Mouse (Mus musculus): Measurements from ENCODE around the gene Dtymk. TPM values are rescaled to one million over a fixed set of nuclear protein-coding genes. Genes with fewer than 3 reads are reported as not detected.

Dtymk gene
- total and polyA plus RNA-seq, 2 experiments from 2014 or later = 76.0 to 129 TPM

DNA sequence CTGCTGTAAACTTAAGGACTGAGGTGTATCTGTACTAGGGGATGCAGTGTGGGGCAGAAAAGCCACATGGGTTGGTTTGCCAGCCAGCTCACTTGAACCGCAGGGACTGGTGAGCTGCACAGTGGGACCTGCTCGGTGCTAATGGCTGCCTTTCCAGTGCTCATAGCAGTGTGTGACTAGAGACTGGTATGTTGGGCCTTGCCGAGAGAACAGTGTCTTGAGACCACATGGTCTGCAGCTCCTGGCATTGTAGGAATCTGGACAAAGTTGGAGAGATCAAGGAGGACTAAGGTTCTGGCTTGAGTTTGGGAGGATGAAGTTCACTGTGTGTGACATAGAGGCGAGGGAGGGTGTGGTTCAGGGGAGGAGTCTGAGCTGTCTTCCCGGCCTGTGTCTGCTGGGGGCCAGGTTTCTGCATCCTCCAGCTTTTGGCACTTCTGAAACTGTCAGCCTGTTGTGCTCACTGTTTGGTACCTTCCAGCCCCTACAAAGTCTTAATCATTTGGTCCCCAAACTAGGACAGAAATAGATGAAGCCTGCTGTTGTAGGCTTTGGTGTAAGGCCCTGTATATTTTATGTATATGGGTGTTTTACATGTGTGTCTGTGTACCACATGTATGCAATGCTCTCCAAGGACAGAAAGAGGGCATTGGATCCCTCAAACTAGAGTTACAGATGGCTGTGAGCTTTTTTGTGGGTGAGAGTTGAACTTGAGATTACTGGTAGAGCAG lies 3.7 kb upstream of the Dtymk start:
- H3K9ac ChIP-seq (replicated peaks; ENCODE audit: low read length) = no peak overlapping the region
- no peaks in the 10 kb centered on the region for H3K27me3 ChIP-seq (ENCODE audit: insufficient read depth, low read length)
- no peak overlapping the region for H3K4me3 ChIP-seq (ENCODE audit: low read length)
- peaks cover 13% of the 10 kb centered on the region; the same call in 1 of the 2 replicates for H3K4me1 ChIP-seq (ENCODE audit: insufficient read depth, low read length)
- no peak overlapping the region for H3K27ac ChIP-seq
- H3K9me3 ChIP-seq (ENCODE audit: low read length) = no peaks in the 10 kb centered on the region
- H3K4me2 ChIP-seq (ENCODE audit: low read depth, low read length) = 0 out of 2 replicates have a peak overlapping the region, but pooled peaks have one; percentile 88
- WGBS = 80% methylated on average over 5 of the region's 5 CpGs
- DNase-seq (ENCODE audit: low spot score) = no peak
- ATAC-seq = no peak
- no peak for TF ChIP-seq CTCF (IDR thresholded peaks at IDR 0.05; ENCODE audit: low read depth)
- H3K36me3 ChIP-seq (ENCODE audit: insufficient read depth, low read length) = peaks cover 25% of the 10 kb centered on the region

DNA sequence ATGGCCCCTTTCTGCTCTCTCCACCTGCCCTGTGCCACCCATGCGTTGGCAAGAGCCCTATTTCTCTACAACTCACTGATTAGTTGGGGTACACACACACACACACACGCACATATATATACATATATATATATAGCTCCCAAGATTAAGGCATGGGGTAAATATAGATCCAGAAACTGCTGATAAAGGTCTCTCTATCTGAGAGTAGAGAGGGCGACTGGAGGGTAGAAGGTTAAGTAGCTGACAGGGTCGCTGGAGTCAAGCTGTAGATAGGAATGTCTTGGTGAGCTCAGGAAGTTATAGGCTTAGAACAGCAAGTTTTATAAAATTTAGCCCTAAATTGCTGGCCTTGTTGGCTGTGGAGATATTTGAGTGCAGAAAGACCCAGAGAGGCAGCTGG lies 3.1 kb upstream of the Dtymk start:
- TF ChIP-seq CTCF (IDR thresholded peaks at IDR 0.05; ENCODE audit: low read depth) = no peak
- no peaks in the 10 kb centered on the region for H3K9me3 ChIP-seq (ENCODE audit: low read length)
- peak overlapping the region; percentile 85 for H3K9ac ChIP-seq (replicated peaks; ENCODE audit: low read length)
- H3K4me2 ChIP-seq (ENCODE audit: low read depth, low read length) = peak overlapping the region; percentile 88
- H3K4me1 ChIP-seq (ENCODE audit: insufficient read depth, low read length) = peaks cover 13% of the 10 kb centered on the region; the same call in 1 of the 2 replicates
- H3K4me3 ChIP-seq (ENCODE audit: low read length) = peak overlapping the region; percentile 81
- ATAC-seq (no peak), DNase-seq (ENCODE audit: low spot score) (no peak)
- 85% methylated on average over 4 of the region's 4 CpGs for WGBS
- peaks cover 21% of the 10 kb centered on the region for H3K36me3 ChIP-seq (ENCODE audit: insufficient read depth, low read length)
- peak overlapping the region; percentile 98; the same call in 1 of the 2 replicates for H3K27ac ChIP-seq
- H3K27me3 ChIP-seq (ENCODE audit: insufficient read depth, low read length) = no peaks in the 10 kb centered on the region

DNA sequence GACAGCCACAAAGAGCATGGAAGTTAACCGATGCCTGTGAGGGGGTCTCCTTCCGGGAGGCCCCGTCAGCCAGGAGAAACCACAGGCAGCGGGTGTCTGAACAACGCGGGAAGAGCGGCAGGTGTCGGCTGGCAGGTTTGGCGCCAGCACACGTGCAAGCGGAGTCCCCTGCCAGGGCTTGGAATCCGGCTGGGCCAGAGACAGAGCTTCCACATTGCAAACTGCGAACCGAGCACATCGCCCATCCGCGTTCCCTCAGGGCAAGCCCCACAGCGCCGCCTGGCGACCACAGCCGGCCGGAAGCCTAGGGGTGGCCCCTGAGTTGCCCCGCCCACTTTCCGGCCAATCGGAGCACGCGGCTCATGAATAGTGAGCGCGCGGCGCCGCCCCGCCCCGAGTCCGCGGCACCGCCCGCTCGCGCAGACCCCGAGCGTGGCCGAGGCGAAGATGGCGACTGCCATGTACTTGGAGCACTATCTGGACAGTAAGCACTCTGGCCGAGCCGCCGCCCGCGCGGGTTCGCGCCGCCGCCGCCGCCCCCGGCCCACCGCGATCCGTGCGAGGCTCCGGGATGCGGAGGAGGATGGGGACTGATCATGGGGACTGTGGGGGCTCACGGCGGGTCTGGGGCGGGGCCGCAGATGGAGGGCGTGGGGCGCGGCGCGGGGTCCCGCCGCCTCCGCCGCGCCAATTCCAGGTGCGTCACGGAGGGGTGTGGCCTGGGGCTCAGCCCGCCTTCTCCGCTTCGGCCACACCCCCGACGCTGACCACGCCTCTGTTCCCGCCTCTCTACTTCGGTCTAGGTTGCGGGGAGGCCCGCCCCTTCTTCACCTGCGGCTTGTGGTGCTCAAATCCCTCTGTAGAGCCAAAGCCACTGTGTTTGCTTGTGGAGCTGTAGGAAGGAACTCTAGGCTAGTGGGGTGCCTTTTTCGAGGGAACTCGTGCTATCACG lies 2.1 kb upstream of the Dtymk start, which contains the start of gene Ing5:
Gene Ing5, plus strand, starts transcription at position 410 of the 952 bp plus-strand sequence.
- H3K4me2 ChIP-seq (ENCODE audit: low read depth, low read length) = peak within 1 kb of the TSS; percentile 88
- peaks cover 20% of the 10 kb centered on the region for H3K36me3 ChIP-seq (ENCODE audit: insufficient read depth, low read length)
- peak within 1 kb of the TSS; percentile 98 for H3K27ac ChIP-seq
- peak; percentile 91 for TF ChIP-seq CTCF (IDR thresholded peaks at IDR 0.05; ENCODE audit: low read depth)
- no peaks in the 10 kb centered on the region for H3K27me3 ChIP-seq (ENCODE audit: insufficient read depth, low read length)
- under 1% methylated on average over 93 of the region's 94 CpGs for WGBS
- H3K4me1 ChIP-seq (ENCODE audit: insufficient read depth, low read length) = peaks cover 13% of the 10 kb centered on the region; the same call in 1 of the 2 replicates
- ATAC-seq = peak; percentile 95
- peak within 1 kb of the TSS; percentile 81 for H3K4me3 ChIP-seq (ENCODE audit: low read length)
- peak; percentile 99 for DNase-seq (ENCODE audit: low spot score)
- peak within 1 kb of the TSS; percentile 85 for H3K9ac ChIP-seq (replicated peaks; ENCODE audit: low read length)
- H3K9me3 ChIP-seq (ENCODE audit: low read length) = no peaks in the 10 kb centered on the region

DNA sequence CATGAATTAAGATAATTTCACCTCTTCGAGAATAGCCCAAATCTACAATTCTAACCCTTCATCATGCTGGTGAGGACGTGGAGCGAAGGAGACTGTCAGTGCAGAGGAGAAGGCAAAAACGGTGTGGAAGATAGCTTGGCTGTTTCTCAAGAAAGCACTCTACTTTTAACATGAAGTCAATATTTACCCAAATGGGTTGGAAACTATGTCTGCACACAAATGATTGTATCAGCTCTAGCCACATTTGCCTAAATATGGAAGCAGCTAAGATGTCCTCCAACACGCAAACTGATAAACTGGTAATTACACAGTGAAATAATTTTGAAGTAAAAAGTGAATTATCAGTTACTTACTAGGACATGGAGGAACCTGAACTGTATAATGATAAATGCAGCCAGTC lies 1.0 kb upstream of the Dtymk start:
- DNase-seq (ENCODE audit: low spot score) (no peak), ATAC-seq (no peak)
- no peaks in the 10 kb centered on the region for H3K27me3 ChIP-seq (ENCODE audit: insufficient read depth, low read length)
- peak overlapping the region; percentile 81; the same call in 1 of the 2 replicates for H3K4me3 ChIP-seq (ENCODE audit: low read length)
- H3K4me2 ChIP-seq (ENCODE audit: low read depth, low read length) = peak overlapping the region; percentile 88
- H3K27ac ChIP-seq = no peak overlapping the region
- H3K9ac ChIP-seq (replicated peaks; ENCODE audit: low read length) = no peak overlapping the region
- H3K9me3 ChIP-seq (ENCODE audit: low read length) = no peaks in the 10 kb centered on the region
- 86% methylated on average over 5 of the region's 5 CpGs for WGBS
- H3K4me1 ChIP-seq (ENCODE audit: insufficient read depth, low read length) = peaks cover 13% of the 10 kb centered on the region; the same call in 1 of the 2 replicates
- TF ChIP-seq CTCF (IDR thresholded peaks at IDR 0.05; ENCODE audit: low read depth) = no peak
- peaks cover 12% of the 10 kb centered on the region for H3K36me3 ChIP-seq (ENCODE audit: insufficient read depth, low read length)

DNA sequence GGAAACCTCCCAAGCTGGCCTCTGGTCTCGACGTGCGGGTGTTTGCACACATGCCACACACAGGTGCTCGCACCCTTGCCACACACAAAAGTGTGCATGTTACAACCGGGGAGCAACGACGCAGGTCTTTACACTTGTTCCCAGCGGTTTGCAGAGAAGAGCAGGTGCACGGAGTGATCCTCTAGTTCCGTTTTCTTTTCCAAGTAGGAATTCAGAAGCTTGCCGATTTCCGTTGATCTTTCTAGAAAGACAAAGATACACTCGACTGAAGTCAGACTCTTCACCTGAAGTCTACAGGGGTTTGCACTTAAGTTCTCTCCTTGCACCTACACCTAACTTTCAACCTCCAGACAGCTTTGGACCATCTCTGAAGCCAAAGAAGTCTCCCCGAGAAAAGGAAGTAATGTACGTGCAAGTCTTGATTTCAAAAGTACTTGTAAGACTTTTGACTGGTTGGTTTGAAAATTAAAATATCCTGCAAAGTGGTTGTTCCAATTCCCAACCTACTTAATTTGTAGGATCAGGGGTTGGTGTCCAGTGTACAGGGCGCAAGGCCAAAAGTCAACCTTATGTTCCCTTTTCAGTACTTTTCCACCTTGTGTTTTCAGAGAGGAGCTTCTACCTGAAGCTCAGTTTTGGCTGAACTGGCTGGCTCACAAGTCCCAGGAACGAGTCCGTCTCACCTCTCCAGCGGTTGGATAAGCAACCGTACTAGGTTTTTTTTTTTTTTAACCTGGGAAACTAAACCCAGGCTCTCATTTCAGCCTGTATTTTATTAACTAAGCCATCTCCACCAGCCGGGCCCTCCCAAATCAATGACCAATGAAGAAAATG lies 847 bp downstream of the Dtymk start:
- TF ChIP-seq CTCF (IDR thresholded peaks at IDR 0.05; ENCODE audit: low read depth) = no peak
- DNase-seq (ENCODE audit: low spot score) (no peak), ATAC-seq (no peak)
- Histone ChIP-seq H3K4me1 (ENCODE audit: insufficient read depth, low read length) (peaks cover 13% of the 10 kb centered on the region; the same call in 1 of the 2 replicates), H3K4me2 (ENCODE audit: low read depth, low read length) (peak overlapping the region; percentile 88), H3K4me3 (ENCODE audit: low read length) (peak overlapping the region; percentile 59), H3K9ac (replicated peaks; ENCODE audit: low read length) (peak overlapping the region; percentile 54), H3K9me3 (ENCODE audit: low read length) (no peaks in the 10 kb centered on the region), H3K27ac (peak overlapping the region; percentile 62; the same call in 1 of the 2 replicates), H3K36me3 (ENCODE audit: insufficient read depth, low read length) (peaks cover 5% of the 10 kb centered on the region; the same call in 1 of the 2 replicates), H3K27me3 (ENCODE audit: insufficient read depth, low read length) (no peaks in the 10 kb centered on the region)
- WGBS = 77% methylated on average over 21 of the region's 21 CpGs

DNA sequence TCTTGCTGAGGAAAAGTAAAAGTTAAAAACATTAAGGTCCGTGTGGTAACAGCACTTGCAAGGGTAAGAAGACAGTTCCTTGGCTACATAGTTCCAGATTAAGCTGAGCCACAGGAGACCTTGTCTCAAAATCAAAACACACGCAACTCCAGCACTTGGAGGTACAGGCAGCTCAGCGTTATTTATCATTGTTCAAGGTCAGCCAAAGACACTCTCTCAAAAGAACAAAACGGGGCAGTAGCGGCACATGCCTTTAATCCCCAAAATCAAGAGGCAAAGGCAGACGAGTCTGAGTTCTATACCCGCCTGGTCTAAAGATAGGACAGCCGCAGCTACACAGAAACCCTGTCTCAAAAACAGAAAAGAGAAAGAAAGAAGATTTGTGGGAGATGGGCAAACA lies 5.8 kb downstream of the Dtymk start:
- H3K4me3 ChIP-seq (ENCODE audit: low read length) = no peak overlapping the region
- H3K9ac ChIP-seq (replicated peaks; ENCODE audit: low read length) = no peak overlapping the region
- no peak for TF ChIP-seq CTCF (IDR thresholded peaks at IDR 0.05; ENCODE audit: low read depth)
- no peak overlapping the region for H3K27ac ChIP-seq
- 85% methylated on average over 8 of the region's 8 CpGs for WGBS
- no peaks in the 10 kb centered on the region for H3K4me1 ChIP-seq (ENCODE audit: insufficient read depth, low read length)
- no peaks in the 10 kb centered on the region for H3K9me3 ChIP-seq (ENCODE audit: low read length)
- H3K4me2 ChIP-seq (ENCODE audit: low read depth, low read length) = no peak overlapping the region
- no peaks in the 10 kb centered on the region for H3K27me3 ChIP-seq (ENCODE audit: insufficient read depth, low read length)
- no peak for DNase-seq (ENCODE audit: low spot score)
- peaks cover 30% of the 10 kb centered on the region for H3K36me3 ChIP-seq (ENCODE audit: insufficient read depth, low read length)
- no peak for ATAC-seq
